Mouse (Mus musculus): ENCODE data around the gene AI413582. TPM values are rescaled to one million over a fixed set of nuclear protein-coding genes. Genes with fewer than 3 reads are reported as not detected.

The AI413582 gene
- total and polyA plus RNA-seq, 2 experiments from 2014 or later: 50.2 to 92.7 TPM

- ATAC-seq (peak; percentile 30), DNase-seq (ENCODE audit: low spot score) (peak; percentile 76)
- peak overlapping the region; percentile 95 for H3K9ac ChIP-seq (replicated peaks; ENCODE audit: low read length)
- H3K27ac ChIP-seq: peak overlapping the region; percentile 92
- peak overlapping the region; percentile 88 for H3K4me2 ChIP-seq (ENCODE audit: low read depth, low read length)
- H3K4me3 ChIP-seq (ENCODE audit: low read length): peak overlapping the region; percentile 89
- H3K4me1 ChIP-seq (ENCODE audit: insufficient read depth, low read length): peaks cover 15% of the 10 kb centered on the region
- H3K36me3 ChIP-seq (ENCODE audit: insufficient read depth, low read length): no peaks in the 10 kb centered on the region
- under 1% methylated on average over 37 of the region's 75 CpGs for WGBS
- peak; percentile 27; the same call in 1 of the 2 replicates for TF ChIP-seq CTCF (IDR thresholded peaks at IDR 0.05; ENCODE audit: low read depth)
- H3K27me3 ChIP-seq (ENCODE audit: insufficient read depth, low read length): no peaks in the 10 kb centered on the region
- no peaks in the 10 kb centered on the region for H3K9me3 ChIP-seq (ENCODE audit: low read length)
Observed at GRCm38 (mm10) chr17:27557181-27557926, 8.2 kb downstream of the AI413582 start.

GRCm38 (mm10) chr17:27556315-27557011 lies 9.1 kb downstream of the AI413582 start, which contains the start of gene Hmga1:
TSS of gene Hmga1 (plus strand) at chr17:27556497.
- WGBS: under 1% methylated on average over 55 of the region's 79 CpGs
- ATAC-seq: peak; percentile 75
- Histone ChIP-seq H3K4me2 (ENCODE audit: low read depth, low read length) (peak within 1 kb of the TSS; percentile 88), H3K4me1 (ENCODE audit: insufficient read depth, low read length) (peaks cover 15% of the 10 kb centered on the region), H3K9me3 (ENCODE audit: low read length) (no peaks in the 10 kb centered on the region), H3K27me3 (ENCODE audit: insufficient read depth, low read length) (no peaks in the 10 kb centered on the region), H3K27ac (peak within 1 kb of the TSS; percentile 92), H3K9ac (replicated peaks; ENCODE audit: low read length) (peak within 1 kb of the TSS; percentile 95), H3K4me3 (ENCODE audit: low read length) (peak within 1 kb of the TSS; percentile 89), H3K36me3 (ENCODE audit: insufficient read depth, low read length) (no peaks in the 10 kb centered on the region)
- peak; percentile 95 for DNase-seq (ENCODE audit: low spot score)
- TF ChIP-seq CTCF (IDR thresholded peaks at IDR 0.05; ENCODE audit: low read depth): no peak

- Histone ChIP-seq H3K27me3 (ENCODE audit: insufficient read depth, low read length) (no peaks in the 10 kb centered on the region), H3K4me2 (ENCODE audit: low read depth, low read length) (peak overlapping the region; percentile 88), H3K4me3 (ENCODE audit: low read length) (peak overlapping the region; percentile 89), H3K9ac (replicated peaks; ENCODE audit: low read length) (peak overlapping the region; percentile 19; the same call in 1 of the 2 replicates), H3K36me3 (ENCODE audit: insufficient read depth, low read length) (no peaks in the 10 kb centered on the region), H3K9me3 (ENCODE audit: low read length) (no peaks in the 10 kb centered on the region), H3K4me1 (ENCODE audit: insufficient read depth, low read length) (peaks cover 15% of the 10 kb centered on the region), H3K27ac (peak overlapping the region; percentile 92; the same call in 1 of the 2 replicates)
- peak; percentile 61 for DNase-seq (ENCODE audit: low spot score)
- no peak for TF ChIP-seq CTCF (IDR thresholded peaks at IDR 0.05; ENCODE audit: low read depth)
- no peak for ATAC-seq
- under 1% methylated on average over 48 of the region's 55 CpGs for WGBS
Observed at GRCm38 (mm10) chr17:27555512-27556172, 9.9 kb downstream of the AI413582 start.

GRCm38 (mm10) chr17:27555075-27555511 lies 10.5 kb downstream of the AI413582 start:
- peaks cover 15% of the 10 kb centered on the region for H3K4me1 ChIP-seq (ENCODE audit: insufficient read depth, low read length)
- no peaks in the 10 kb centered on the region for H3K27me3 ChIP-seq (ENCODE audit: insufficient read depth, low read length)
- TF ChIP-seq CTCF (IDR thresholded peaks at IDR 0.05; ENCODE audit: low read depth): no peak
- DNase-seq (ENCODE audit: low spot score) (no peak), ATAC-seq (no peak)
- peak overlapping the region; percentile 19; the same call in 1 of the 2 replicates for H3K9ac ChIP-seq (replicated peaks; ENCODE audit: low read length)
- H3K4me2 ChIP-seq (ENCODE audit: low read depth, low read length): peak overlapping the region; percentile 88
- no peak overlapping the region for H3K27ac ChIP-seq
- H3K9me3 ChIP-seq (ENCODE audit: low read length): no peaks in the 10 kb centered on the region
- no peaks in the 10 kb centered on the region for H3K36me3 ChIP-seq (ENCODE audit: insufficient read depth, low read length)
- 2% methylated on average over 29 of the region's 39 CpGs for WGBS
- peak overlapping the region; percentile 89 for H3K4me3 ChIP-seq (ENCODE audit: low read length)

- Histone ChIP-seq H3K9me3 (ENCODE audit: low read length) (no peaks in the 10 kb centered on the region), H3K36me3 (ENCODE audit: insufficient read depth, low read length) (no peaks in the 10 kb centered on the region), H3K9ac (replicated peaks; ENCODE audit: low read length) (no peak overlapping the region), H3K27me3 (ENCODE audit: insufficient read depth, low read length) (no peaks in the 10 kb centered on the region), H3K4me2 (ENCODE audit: low read depth, low read length) (no peak overlapping the region; the same call in 1 of the 2 replicates), H3K4me1 (ENCODE audit: insufficient read depth, low read length) (peaks cover 18% of the 10 kb centered on the region), H3K27ac (no peak overlapping the region), H3K4me3 (ENCODE audit: low read length) (no peak overlapping the region)
- no peak for ATAC-seq
- DNase-seq (ENCODE audit: low spot score): no peak
- TF ChIP-seq CTCF (IDR thresholded peaks at IDR 0.05; ENCODE audit: low read depth): no peak
- 56% methylated on average over 20 of the region's 20 CpGs for WGBS
Observed at GRCm38 (mm10) chr17:27554062-27554960, 11.2 kb downstream of the AI413582 start.

Data from hindbrain, postnatal 0 days (tissue).